Mouse (Mus musculus): ENCODE measurements at regions not wholly inside any gene's neighbourhood (a gene's known extent, or its start where the extent isn't known, plus 50 kb on each side); places are given as distances from the start of the nearest gene placed in this dataset.

DNA sequence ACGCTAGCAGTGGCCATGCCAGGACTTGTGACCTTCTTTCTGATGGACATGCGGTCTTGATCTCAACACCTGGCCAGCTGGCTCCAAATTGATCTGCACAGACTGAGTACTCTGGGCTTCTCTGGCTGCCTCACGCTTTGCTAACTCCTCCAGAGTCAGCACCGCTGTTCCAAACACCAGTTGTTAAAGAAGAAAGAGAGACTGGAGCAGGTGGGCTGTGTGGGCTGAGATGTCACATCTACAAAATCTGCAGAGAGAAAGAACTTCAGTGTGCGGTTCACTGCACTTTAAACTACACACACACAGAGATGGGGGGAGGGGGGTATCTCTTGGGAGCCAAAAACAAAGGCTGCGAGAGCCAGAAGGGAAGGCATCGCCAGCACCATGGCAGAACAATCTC, 234.2 kb downstream of the Rnf144a start:
- Histone ChIP-seq H3K27ac (no peak overlapping the region), H3K9me3 (ENCODE audit: low read length) (no peaks in the 10 kb centered on the region), H3K4me1 (ENCODE audit: insufficient read depth, low read length) (no peaks in the 10 kb centered on the region), H3K36me3 (ENCODE audit: insufficient read depth, low read length) (no peaks in the 10 kb centered on the region), H3K27me3 (ENCODE audit: insufficient read depth, low read length) (no peaks in the 10 kb centered on the region), H3K4me2 (ENCODE audit: low read depth, low read length) (no peak overlapping the region), H3K4me3 (ENCODE audit: low read length) (no peak overlapping the region), H3K9ac (replicated peaks; ENCODE audit: low read length) (no peak overlapping the region)
- DNase-seq (ENCODE audit: low spot score) (peak; percentile 12), ATAC-seq (no peak)
- WGBS = 50% methylated on average over 7 of the region's 7 CpGs
- TF ChIP-seq CTCF (IDR thresholded peaks at IDR 0.05; ENCODE audit: low read depth) = no peak

DNA sequence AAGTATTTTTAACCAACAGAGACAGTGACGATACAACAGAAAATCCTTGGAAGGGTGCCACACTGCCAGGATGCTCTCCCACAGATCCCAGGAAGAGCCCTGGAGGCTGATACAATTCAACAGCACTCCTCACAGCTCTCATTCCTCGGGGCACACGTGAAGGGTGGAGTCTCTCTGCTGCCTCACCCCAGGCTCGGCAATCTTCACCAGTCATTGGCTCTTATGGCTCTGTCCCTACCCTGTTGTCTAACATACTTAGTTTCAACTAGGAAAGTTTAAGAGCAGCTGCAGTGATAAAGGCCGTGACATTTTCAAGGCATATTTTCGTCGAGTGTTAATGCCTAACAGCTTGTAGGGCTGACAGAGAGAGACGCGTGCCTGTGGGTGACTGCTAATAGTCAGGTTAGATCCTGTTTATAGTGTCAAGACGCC, 238.8 kb downstream of the Rnf144a start:
- Histone ChIP-seq H3K27me3 (ENCODE audit: insufficient read depth, low read length) (no peaks in the 10 kb centered on the region), H3K4me1 (ENCODE audit: insufficient read depth, low read length) (no peaks in the 10 kb centered on the region), H3K4me2 (ENCODE audit: low read depth, low read length) (no peak overlapping the region), H3K27ac (no peak overlapping the region), H3K9ac (replicated peaks; ENCODE audit: low read length) (no peak overlapping the region), H3K36me3 (ENCODE audit: insufficient read depth, low read length) (no peaks in the 10 kb centered on the region), H3K4me3 (ENCODE audit: low read length) (no peak overlapping the region), H3K9me3 (ENCODE audit: low read length) (no peaks in the 10 kb centered on the region)
- DNase-seq (ENCODE audit: low spot score) = no peak
- no peak for ATAC-seq
- WGBS = 56% methylated on average over 10 of the region's 10 CpGs
- no peak for TF ChIP-seq CTCF (IDR thresholded peaks at IDR 0.05; ENCODE audit: low read depth)

DNA sequence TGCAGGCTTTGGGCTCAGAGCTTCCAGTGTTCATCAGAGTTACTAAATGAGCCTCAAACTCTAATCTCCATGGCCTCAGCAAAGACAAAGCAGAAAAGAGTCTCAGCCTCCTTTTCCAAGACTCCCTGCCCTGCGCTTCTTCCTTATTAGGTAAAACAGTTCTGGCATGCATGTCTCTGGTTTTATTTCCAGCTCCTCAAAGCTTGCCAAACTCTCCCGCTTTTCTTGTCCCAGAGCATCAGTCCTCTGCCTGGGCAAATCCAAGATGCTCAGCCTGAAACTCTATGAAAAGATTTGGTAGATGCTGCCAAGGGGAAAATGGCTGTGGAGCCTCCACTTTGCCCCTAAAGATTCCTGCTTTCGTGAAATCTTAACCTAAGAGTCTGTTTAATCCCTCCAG, 251.6 kb downstream of the Rnf144a start:
- no peaks in the 10 kb centered on the region for H3K4me1 ChIP-seq (ENCODE audit: insufficient read depth, low read length)
- no peak overlapping the region for H3K9ac ChIP-seq (replicated peaks; ENCODE audit: low read length)
- ATAC-seq (no peak), DNase-seq (ENCODE audit: low spot score) (no peak)
- H3K27me3 ChIP-seq (ENCODE audit: insufficient read depth, low read length) = no peaks in the 10 kb centered on the region
- H3K9me3 ChIP-seq (ENCODE audit: low read length) = no peaks in the 10 kb centered on the region
- H3K4me3 ChIP-seq (ENCODE audit: low read length) = no peak overlapping the region
- no peak overlapping the region for H3K4me2 ChIP-seq (ENCODE audit: low read depth, low read length)
- H3K27ac ChIP-seq = no peak overlapping the region
- H3K36me3 ChIP-seq (ENCODE audit: insufficient read depth, low read length) = no peaks in the 10 kb centered on the region
- no peak for TF ChIP-seq CTCF (IDR thresholded peaks at IDR 0.05; ENCODE audit: low read depth)
- WGBS = 62% methylated on average over 3 of the region's 3 CpGs

DNA sequence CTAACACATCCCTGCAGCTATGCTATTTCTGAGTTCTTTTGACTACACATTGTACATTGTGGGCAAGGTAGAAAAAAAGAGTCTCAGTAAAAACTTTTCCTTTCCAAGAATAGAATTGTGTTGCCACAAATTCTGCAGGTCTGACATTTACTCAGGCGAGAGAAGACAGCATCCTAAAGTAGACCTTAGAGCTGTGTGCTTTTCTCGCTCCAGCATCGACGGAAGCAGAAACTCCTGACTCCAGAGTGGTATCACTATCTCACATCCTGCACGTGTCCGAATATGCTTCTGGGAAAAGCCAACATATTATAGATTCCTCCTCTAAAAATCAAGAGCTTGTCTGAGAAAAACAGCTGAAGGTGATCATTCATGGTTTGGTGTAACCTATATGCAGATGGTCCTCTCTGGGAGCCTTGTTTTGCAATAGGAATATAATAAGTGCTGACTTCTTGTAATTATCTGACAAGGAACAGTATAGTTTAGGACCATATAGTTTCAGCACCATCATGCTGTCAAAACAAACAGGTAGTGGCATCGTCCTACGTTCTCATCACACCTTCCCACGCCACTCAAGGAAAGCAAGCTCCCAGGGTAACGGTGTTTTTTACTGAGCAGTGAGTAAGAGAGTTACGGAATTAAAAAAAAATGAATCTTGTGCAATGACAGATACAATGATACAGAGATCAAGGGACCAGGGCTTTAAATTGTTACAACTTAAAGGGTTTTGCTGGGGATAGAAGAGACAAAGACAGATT, 254.0 kb downstream of the Rnf144a start:
- no peak for DNase-seq (ENCODE audit: low spot score)
- H3K4me1 ChIP-seq (ENCODE audit: insufficient read depth, low read length) = no peaks in the 10 kb centered on the region
- no peaks in the 10 kb centered on the region for H3K27me3 ChIP-seq (ENCODE audit: insufficient read depth, low read length)
- no peak overlapping the region for H3K27ac ChIP-seq
- 93% methylated on average over 11 of the region's 11 CpGs for WGBS
- ATAC-seq = no peak
- no peak overlapping the region for H3K9ac ChIP-seq (replicated peaks; ENCODE audit: low read length)
- TF ChIP-seq CTCF (IDR thresholded peaks at IDR 0.05; ENCODE audit: low read depth) = no peak
- H3K9me3 ChIP-seq (ENCODE audit: low read length) = no peaks in the 10 kb centered on the region
- no peak overlapping the region for H3K4me3 ChIP-seq (ENCODE audit: low read length)
- no peaks in the 10 kb centered on the region for H3K36me3 ChIP-seq (ENCODE audit: insufficient read depth, low read length)
- H3K4me2 ChIP-seq (ENCODE audit: low read depth, low read length) = no peak overlapping the region

DNA sequence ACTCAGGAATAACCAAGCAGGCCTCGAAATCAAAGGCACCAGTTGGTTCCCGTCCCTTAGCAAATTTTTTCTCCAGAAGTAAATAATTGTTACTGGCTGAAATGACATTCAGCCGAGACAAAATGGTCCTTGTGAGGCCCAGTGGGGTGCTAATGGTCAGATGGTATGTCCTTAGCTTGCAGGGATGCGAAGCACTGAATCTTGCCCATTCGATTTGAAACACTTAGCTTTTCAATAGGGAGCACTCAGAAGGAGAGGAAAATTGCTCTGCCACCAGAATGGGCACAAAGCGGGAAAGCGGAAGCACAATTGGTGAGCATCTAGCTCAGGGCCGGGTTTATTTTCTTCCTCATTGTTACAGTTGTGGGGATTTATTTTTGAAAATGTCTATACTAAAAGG, 262.1 kb downstream of the Rnf144a start:
- Histone ChIP-seq H3K4me1 (ENCODE audit: insufficient read depth, low read length) (no peaks in the 10 kb centered on the region), H3K36me3 (ENCODE audit: insufficient read depth, low read length) (no peaks in the 10 kb centered on the region), H3K4me2 (ENCODE audit: low read depth, low read length) (no peak overlapping the region), H3K27me3 (ENCODE audit: insufficient read depth, low read length) (no peaks in the 10 kb centered on the region), H3K4me3 (ENCODE audit: low read length) (no peak overlapping the region), H3K9me3 (ENCODE audit: low read length) (no peaks in the 10 kb centered on the region), H3K27ac (no peak overlapping the region), H3K9ac (replicated peaks; ENCODE audit: low read length) (no peak overlapping the region)
- DNase-seq (ENCODE audit: low spot score) (peak; percentile 21), ATAC-seq (no peak)
- WGBS = 41% methylated on average over 8 of the region's 8 CpGs
- TF ChIP-seq CTCF (IDR thresholded peaks at IDR 0.05; ENCODE audit: low read depth) = no peak

DNA sequence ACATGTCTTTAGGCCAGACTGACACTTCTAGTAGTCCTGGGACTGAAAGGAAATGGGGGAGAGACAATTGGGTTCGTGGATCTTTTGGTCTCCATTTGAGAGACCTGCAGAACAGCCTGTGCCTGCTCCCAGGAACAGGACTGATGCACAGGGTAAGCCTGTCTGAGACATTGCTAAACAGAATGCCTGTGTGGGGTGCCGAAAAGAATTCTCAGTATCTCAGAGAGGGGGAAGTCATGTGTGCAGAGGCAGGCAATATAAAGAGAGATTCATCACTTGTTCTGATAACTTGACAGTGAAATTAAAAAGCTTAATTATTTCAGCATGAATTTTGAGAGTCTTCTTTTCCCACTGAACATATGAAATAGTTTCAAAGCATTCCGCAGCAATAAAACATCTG, 268.7 kb downstream of the Rnf144a start:
- Histone ChIP-seq H3K4me1 (ENCODE audit: insufficient read depth, low read length) (0 out of 2 replicates have a peak, but pooled peaks cover 3% of the 10 kb centered on the region), H3K27ac (no peak overlapping the region), H3K9ac (replicated peaks; ENCODE audit: low read length) (no peak overlapping the region), H3K4me3 (ENCODE audit: low read length) (no peak overlapping the region), H3K9me3 (ENCODE audit: low read length) (no peaks in the 10 kb centered on the region), H3K27me3 (ENCODE audit: insufficient read depth, low read length) (no peaks in the 10 kb centered on the region), H3K36me3 (ENCODE audit: insufficient read depth, low read length) (no peaks in the 10 kb centered on the region), H3K4me2 (ENCODE audit: low read depth, low read length) (no peak overlapping the region)
- no peak for DNase-seq (ENCODE audit: low spot score)
- no peak for ATAC-seq
- 56% methylated on average over 3 of the region's 3 CpGs for WGBS
- TF ChIP-seq CTCF (IDR thresholded peaks at IDR 0.05; ENCODE audit: low read depth) = no peak

DNA sequence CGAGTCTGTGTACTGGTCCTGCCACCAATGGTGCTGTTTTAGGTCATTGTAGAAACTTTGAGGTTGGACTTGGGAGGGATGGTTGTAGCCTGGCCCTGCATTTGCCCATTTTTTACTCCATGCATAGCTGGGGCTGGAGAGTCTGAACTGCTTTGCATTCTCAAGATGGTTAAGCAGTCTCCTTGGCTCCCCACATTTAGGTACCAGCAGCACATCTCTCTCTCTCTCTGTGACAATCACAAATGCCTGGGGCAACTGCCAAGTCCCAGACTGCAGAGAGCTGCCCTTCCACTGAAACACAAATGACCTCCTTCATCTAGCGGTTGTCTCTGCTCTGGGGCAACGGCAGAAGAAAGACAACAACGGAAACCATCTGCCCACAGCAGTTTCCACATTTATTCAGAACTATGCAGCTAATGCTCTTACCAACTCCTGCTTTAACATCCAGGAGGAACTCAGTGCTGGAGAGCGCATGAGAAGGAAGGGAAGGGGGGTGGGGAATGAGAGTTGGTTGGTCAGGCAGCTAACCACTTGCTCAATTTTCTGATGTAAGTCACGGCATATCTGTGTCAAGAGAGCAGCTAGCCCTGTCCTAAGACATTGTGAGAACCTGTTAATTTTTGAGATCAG, 269.9 kb downstream of the Rnf144a start:
- 32% methylated on average over 6 of the region's 6 CpGs for WGBS
- peak; percentile 67; the same call in 1 of the 2 replicates for ATAC-seq

More for the DNA sequence above, 269.9 kb downstream of the Rnf144a start:
- H3K9me3 ChIP-seq (ENCODE audit: low read length) = no peaks in the 10 kb centered on the region
- no peaks in the 10 kb centered on the region for H3K27me3 ChIP-seq (ENCODE audit: insufficient read depth, low read length)
- H3K36me3 ChIP-seq (ENCODE audit: insufficient read depth, low read length) = no peaks in the 10 kb centered on the region
- H3K4me1 ChIP-seq (ENCODE audit: insufficient read depth, low read length) = 0 out of 2 replicates have a peak, but pooled peaks cover 3% of the 10 kb centered on the region
- DNase-seq (ENCODE audit: low spot score) = peak; percentile 35
- H3K9ac ChIP-seq (replicated peaks; ENCODE audit: low read length) = no peak overlapping the region
- no peak overlapping the region for H3K4me3 ChIP-seq (ENCODE audit: low read length)
- H3K27ac ChIP-seq = no peak overlapping the region; the same call in 1 of the 2 replicates
- no peak for TF ChIP-seq CTCF (IDR thresholded peaks at IDR 0.05; ENCODE audit: low read depth)
- H3K4me2 ChIP-seq (ENCODE audit: low read depth, low read length) = no peak overlapping the region
